Mouse (Mus musculus): Measurements from ENCODE around the gene Zbtb18. TPM values are rescaled to one million over a fixed set of nuclear protein-coding genes. Genes with fewer than 3 reads are reported as not detected.

Zbtb18 gene
- total and polyA plus RNA-seq, 2 experiments from 2014 or later: 3.5 to 56.7 TPM

DNA sequence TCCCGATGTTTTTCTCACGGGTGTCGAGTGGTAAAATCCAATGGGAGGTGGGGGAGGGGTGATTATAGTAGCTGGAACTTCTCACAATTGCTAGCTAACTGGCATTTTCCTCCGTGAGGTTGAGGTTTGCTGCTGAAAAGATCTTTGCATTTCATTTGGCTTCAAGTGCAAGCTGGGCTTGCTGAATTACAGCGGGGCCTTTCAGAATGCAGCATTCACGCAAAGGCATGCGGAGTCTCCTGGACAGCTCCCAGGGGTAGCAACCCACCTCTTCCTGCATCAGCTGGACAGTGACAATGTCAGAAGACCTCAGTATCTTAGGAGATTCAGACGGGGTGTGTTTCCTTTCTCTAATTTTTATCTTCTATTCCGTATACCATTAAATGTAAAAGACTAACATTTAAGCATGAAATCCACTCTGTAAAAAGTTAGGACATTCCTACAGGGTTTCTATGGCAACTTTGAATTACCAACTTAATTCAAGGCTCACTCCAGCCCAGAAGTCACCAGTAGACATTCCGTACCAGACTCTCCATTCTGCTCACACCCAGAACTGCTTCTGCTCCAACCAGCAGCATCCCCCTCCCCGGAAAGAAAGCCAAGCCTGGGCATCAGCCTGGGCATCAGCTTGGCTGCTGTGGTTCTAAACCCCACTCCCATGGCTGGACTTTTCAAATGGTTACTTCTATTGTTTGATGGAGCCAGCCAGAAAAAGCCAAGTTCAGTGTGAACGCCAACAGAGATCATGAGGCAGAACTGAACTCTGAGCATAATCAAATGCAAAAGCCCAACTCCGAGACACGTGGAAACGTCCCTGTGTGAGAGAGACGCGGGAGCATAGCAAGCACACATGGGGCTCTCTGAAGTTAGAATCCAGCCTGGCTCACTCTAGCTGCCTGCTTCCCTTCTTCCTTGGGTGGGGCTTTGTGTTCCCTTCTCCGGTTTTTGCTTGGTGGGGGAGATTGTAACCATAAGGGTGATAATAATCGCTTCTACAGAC is 30.5 kb upstream of the Zbtb18 start:
- DNase-seq (ENCODE audit: low spot score) (peak; percentile 60), ATAC-seq (ENCODE audit: low FRiP score) (peak; percentile 52; the same call in 1 of the 2 replicates)
- peaks cover 4% of the 10 kb centered on the region; the same call in 1 of the 2 replicates for H3K4me1 ChIP-seq (ENCODE audit: insufficient read depth, low read length)
- H3K4me2 ChIP-seq (ENCODE audit: low read depth, low read length, poor library complexity, severe bottlenecking): peak overlapping the region; percentile 37
- H3K27me3 ChIP-seq (ENCODE audit: insufficient read depth, low read length): no peaks in the 10 kb centered on the region
- no peaks in the 10 kb centered on the region for H3K36me3 ChIP-seq (ENCODE audit: insufficient read depth, low read length)
- 9% methylated on average over 19 of the region's 19 CpGs for WGBS
- no peak overlapping the region for H3K9ac ChIP-seq (replicated peaks; ENCODE audit: low read length, poor library complexity, severe bottlenecking)
- no peak overlapping the region for H3K27ac ChIP-seq (ENCODE audit: low read depth, low read length)
- no peak for TF ChIP-seq CTCF (IDR thresholded peaks at IDR 0.05)
- H3K4me3 ChIP-seq (ENCODE audit: low read depth, low read length): no peak overlapping the region
- H3K9me3 ChIP-seq (ENCODE audit: low read length): no peaks in the 10 kb centered on the region

DNA sequence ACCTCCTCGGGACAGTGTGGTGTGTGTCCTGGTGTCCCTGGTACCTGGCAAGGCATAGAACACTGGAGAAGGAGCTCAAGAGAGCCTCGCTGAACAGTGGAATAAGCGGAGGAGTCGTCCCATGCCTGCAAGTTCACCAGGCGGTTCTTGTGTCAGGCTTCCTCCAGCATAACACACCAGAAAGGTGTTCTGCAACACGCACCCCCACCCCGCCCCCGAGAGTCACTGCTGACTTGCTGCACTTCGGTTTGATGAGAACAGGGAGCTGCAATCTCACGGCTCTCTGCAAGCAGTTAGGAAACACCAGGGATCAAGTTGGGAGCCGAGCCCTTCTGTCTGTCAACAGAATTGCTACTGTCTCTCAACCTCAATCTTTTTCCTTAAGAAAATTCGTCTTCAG is 22.8 kb upstream of the Zbtb18 start:
- 86% methylated on average over 12 of the region's 12 CpGs for WGBS
- Histone ChIP-seq H3K4me2 (ENCODE audit: low read depth, low read length, poor library complexity, severe bottlenecking) (no peak overlapping the region), H3K9ac (replicated peaks; ENCODE audit: low read length, poor library complexity, severe bottlenecking) (no peak overlapping the region), H3K27ac (ENCODE audit: low read depth, low read length) (no peak overlapping the region), H3K4me1 (ENCODE audit: insufficient read depth, low read length) (no peaks in the 10 kb centered on the region), H3K4me3 (ENCODE audit: low read depth, low read length) (no peak overlapping the region), H3K27me3 (ENCODE audit: insufficient read depth, low read length) (no peaks in the 10 kb centered on the region), H3K9me3 (ENCODE audit: low read length) (no peaks in the 10 kb centered on the region), H3K36me3 (ENCODE audit: insufficient read depth, low read length) (no peaks in the 10 kb centered on the region)
- no peak for DNase-seq (ENCODE audit: low spot score)
- TF ChIP-seq CTCF (IDR thresholded peaks at IDR 0.05): no peak
- ATAC-seq (ENCODE audit: low FRiP score): no peak

DNA sequence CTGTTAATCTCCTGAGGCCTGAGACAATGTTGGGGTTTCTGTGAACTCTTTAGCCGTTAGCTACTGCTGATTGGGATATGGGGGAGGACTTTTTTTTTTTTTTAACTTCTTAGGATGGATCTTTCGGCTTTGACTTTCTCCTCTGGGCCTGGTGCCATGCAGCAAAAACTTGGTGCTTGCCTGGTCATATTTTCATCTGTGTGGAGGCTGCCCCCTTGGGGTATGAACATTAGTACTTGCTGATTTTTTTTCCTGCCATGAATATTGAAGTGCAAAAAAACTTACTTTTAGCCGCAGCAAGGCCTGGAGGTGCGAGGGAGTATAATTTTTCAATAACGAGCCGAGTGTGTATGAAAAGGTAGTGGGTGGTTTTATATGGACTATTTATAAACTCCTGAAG is 22.0 kb upstream of the Zbtb18 start:
- peak; percentile 51 for DNase-seq (ENCODE audit: low spot score)
- ATAC-seq (ENCODE audit: low FRiP score): no peak
- Histone ChIP-seq H3K9me3 (ENCODE audit: low read length) (no peaks in the 10 kb centered on the region), H3K27me3 (ENCODE audit: insufficient read depth, low read length) (no peaks in the 10 kb centered on the region), H3K27ac (ENCODE audit: low read depth, low read length) (no peak overlapping the region), H3K4me3 (ENCODE audit: low read depth, low read length) (no peak overlapping the region), H3K4me2 (ENCODE audit: low read depth, low read length, poor library complexity, severe bottlenecking) (no peak overlapping the region), H3K4me1 (ENCODE audit: insufficient read depth, low read length) (no peaks in the 10 kb centered on the region), H3K36me3 (ENCODE audit: insufficient read depth, low read length) (no peaks in the 10 kb centered on the region), H3K9ac (replicated peaks; ENCODE audit: low read length, poor library complexity, severe bottlenecking) (no peak overlapping the region)
- 26% methylated on average over 6 of the region's 6 CpGs for WGBS
- TF ChIP-seq CTCF (IDR thresholded peaks at IDR 0.05): peak; percentile 53

- Histone ChIP-seq H3K27ac (ENCODE audit: low read depth, low read length) (no peak overlapping the region), H3K4me2 (ENCODE audit: low read depth, low read length, poor library complexity, severe bottlenecking) (no peak overlapping the region), H3K4me3 (ENCODE audit: low read depth, low read length) (no peak overlapping the region), H3K4me1 (ENCODE audit: insufficient read depth, low read length) (no peaks in the 10 kb centered on the region), H3K27me3 (ENCODE audit: insufficient read depth, low read length) (no peaks in the 10 kb centered on the region), H3K9ac (replicated peaks; ENCODE audit: low read length, poor library complexity, severe bottlenecking) (no peak overlapping the region), H3K36me3 (ENCODE audit: insufficient read depth, low read length) (no peaks in the 10 kb centered on the region), H3K9me3 (ENCODE audit: low read length) (no peaks in the 10 kb centered on the region)
- 76% methylated on average over 5 of the region's 5 CpGs for WGBS
- DNase-seq (ENCODE audit: low spot score): no peak
- no peak for TF ChIP-seq CTCF (IDR thresholded peaks at IDR 0.05)
- ATAC-seq (ENCODE audit: low FRiP score): no peak
Measured at GRCm38 (mm10) chr1:177427862-177428261, 14.3 kb upstream of the Zbtb18 start.

DNA sequence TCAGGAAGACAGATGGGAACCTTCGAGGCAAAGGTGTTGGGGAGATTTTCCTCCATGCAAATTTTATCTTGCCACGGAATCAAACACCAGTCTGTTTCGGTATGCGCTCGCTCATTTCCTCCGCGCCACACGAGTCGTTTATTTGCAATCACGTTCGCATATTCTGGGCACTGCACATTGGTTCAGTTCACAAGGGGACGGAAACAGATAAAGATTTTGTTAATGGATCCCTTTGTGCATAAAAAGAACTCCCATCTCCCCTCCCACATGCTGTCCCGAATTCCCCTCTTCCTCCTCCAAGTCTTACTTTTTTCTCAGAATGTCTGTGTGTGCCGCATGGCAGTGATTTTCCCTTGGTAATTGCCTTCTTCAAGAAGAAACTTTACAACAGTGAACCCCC is 13.8 kb upstream of the Zbtb18 start:
- Histone ChIP-seq H3K9ac (replicated peaks; ENCODE audit: low read length, poor library complexity, severe bottlenecking) (no peak overlapping the region), H3K9me3 (ENCODE audit: low read length) (no peaks in the 10 kb centered on the region), H3K4me3 (ENCODE audit: low read depth, low read length) (no peak overlapping the region), H3K36me3 (ENCODE audit: insufficient read depth, low read length) (no peaks in the 10 kb centered on the region), H3K27me3 (ENCODE audit: insufficient read depth, low read length) (no peaks in the 10 kb centered on the region), H3K4me2 (ENCODE audit: low read depth, low read length, poor library complexity, severe bottlenecking) (no peak overlapping the region), H3K4me1 (ENCODE audit: insufficient read depth, low read length) (no peaks in the 10 kb centered on the region), H3K27ac (ENCODE audit: low read depth, low read length) (no peak overlapping the region)
- DNase-seq (ENCODE audit: low spot score) (no peak), ATAC-seq (ENCODE audit: low FRiP score) (no peak)
- WGBS: 78% methylated on average over 14 of the region's 14 CpGs
- no peak for TF ChIP-seq CTCF (IDR thresholded peaks at IDR 0.05)

DNA sequence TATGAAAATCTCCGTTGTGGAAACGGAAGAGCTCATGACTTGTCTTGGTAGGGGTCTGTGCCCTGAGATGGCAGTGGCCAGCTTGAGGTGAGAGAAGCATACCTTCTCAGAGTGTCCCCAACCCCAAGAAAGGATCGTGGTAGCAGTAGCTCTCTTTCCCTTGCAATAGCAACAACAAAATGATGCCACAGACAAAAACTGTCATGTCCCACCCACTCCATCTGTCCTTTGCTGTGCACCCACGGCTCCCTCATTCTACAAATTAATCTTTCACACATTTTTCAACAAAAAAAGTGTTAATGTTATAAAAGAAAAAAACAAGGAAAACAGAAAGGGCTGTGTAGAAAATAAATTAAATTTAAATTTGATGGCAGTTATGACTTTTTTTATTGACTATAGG is 13.1 kb upstream of the Zbtb18 start:
- WGBS: 83% methylated on average over 4 of the region's 4 CpGs
- Histone ChIP-seq H3K27me3 (ENCODE audit: insufficient read depth, low read length) (no peaks in the 10 kb centered on the region), H3K9me3 (ENCODE audit: low read length) (no peaks in the 10 kb centered on the region), H3K9ac (replicated peaks; ENCODE audit: low read length, poor library complexity, severe bottlenecking) (no peak overlapping the region), H3K4me2 (ENCODE audit: low read depth, low read length, poor library complexity, severe bottlenecking) (no peak overlapping the region), H3K4me3 (ENCODE audit: low read depth, low read length) (no peak overlapping the region), H3K4me1 (ENCODE audit: insufficient read depth, low read length) (no peaks in the 10 kb centered on the region), H3K36me3 (ENCODE audit: insufficient read depth, low read length) (no peaks in the 10 kb centered on the region), H3K27ac (ENCODE audit: low read depth, low read length) (no peak overlapping the region)
- no peak for TF ChIP-seq CTCF (IDR thresholded peaks at IDR 0.05)
- DNase-seq (ENCODE audit: low spot score): no peak
- ATAC-seq (ENCODE audit: low FRiP score): no peak

All from midbrain, postnatal 0 days (tissue).